Mouse (Mus musculus): ENCODE results near the gene Kmt5a.

GRCm38 (mm10) chr5:124393726-124394125, 46.0 kb upstream of the Kmt5a start:
- TF ChIP-seq POLR2A (IDR thresholded peaks at IDR 0.05; ENCODE audit: low read depth, low read length) (no peak), CTCF (conservative IDR thresholded peaks at IDR 0.05; ENCODE audit: insufficient read depth, insufficient read length, low read depth, low read length) (no peak)

All from kidney, adult 2 months (tissue).